Mouse (Mus musculus) kidney, postnatal 0 days (tissue): ENCODE measurements at regions not wholly inside any gene's neighbourhood (a gene's known extent, or its start where the extent isn't known, plus 50 kb on each side); places are given as distances from the start of the nearest gene placed in this dataset.

Source experiments
- ATAC-seq: fragments of 200-750 bp; cut with Nextera tagmentation; replicated peaks from 2 replicates; pipeline ENCODE4 v1.8.0; 2017; ENCODE audit warnings: low read depth, moderate number of reproducible peaks, moderate TSS enrichment, moderate library complexity; ENCODE audit not compliant: low FRiP score
- DNase-seq: peaks from one replicate; pipeline ENCODE4 v3.0.0-alpha.2; 2016; ENCODE audit warnings: low spot score
- H3K27ac ChIP-seq: fragments of 300-500 bp; sonication (generic); 2 replicates; pipeline ENCODE4 v1.5.1; 2014; ENCODE audit warnings: mild to moderate bottlenecking
- H3K27me3 ChIP-seq: fragments of 300-500 bp; sonication (generic); 2 replicates; pipeline ENCODE4 v1.6.1; 2014; ENCODE audit warnings: low read length, mixed read lengths; ENCODE audit not compliant: insufficient read depth
- H3K36me3 ChIP-seq: fragments of 300-500 bp; sonication (generic); 2 replicates; pipeline ENCODE4 v1.6.1; 2014; ENCODE audit warnings: low read length, mixed read lengths; ENCODE audit not compliant: insufficient read depth
- H3K4me1 ChIP-seq: fragments of 300-500 bp; sonication (generic); replicated peaks from 2 replicates; pipeline ENCODE4 v1.6.1; 2014; ENCODE audit warnings: antibody characterized with exemption, low read length, mixed read lengths; ENCODE audit not compliant: insufficient read depth
- H3K4me2 ChIP-seq: fragments of 300-500 bp; sonication (generic); 2 replicates; pipeline ENCODE4 v1.6.1; 2014; ENCODE audit warnings: mild to moderate bottlenecking, low read length, moderate library complexity, mixed read lengths
- H3K4me3 ChIP-seq: fragments of 300-500 bp; sonication (generic); replicated peaks from 2 replicates; pipeline ENCODE4 v1.5.1; 2014; ENCODE audit warnings: low read depth, low read length
- H3K9ac ChIP-seq: fragments of 300-500 bp; sonication (generic); 2 replicates; pipeline ENCODE4 v1.6.1; 2014; ENCODE audit warnings: low read depth, low read length
- H3K9me3 ChIP-seq: fragments of 300-500 bp; sonication (generic); replicated peaks from 2 replicates; pipeline ENCODE4 v1.6.1; 2016; ENCODE audit warnings: low read length, inconsistent platforms, mixed read lengths
- CTCF ChIP-seq: IDR thresholded peaks from 2 replicates; pipeline ENCODE4 v1.5.1; 2016; ENCODE audit warnings: antibody characterized with exemption, low read depth, mild to moderate bottlenecking, moderate library complexity
- WGBS: fragments of 180-500 bp; shearing (Covaris S2); extraction: QIAGEN DNeasy Blood & Tissue Kit; methylation state at CpG from one replicate; pipeline ENCODE4 v1.1.7; 2014; 5-methylcytosine and 5-hydroxymethylcytosine counted together

GRCm38 (mm10) chr8:26593536-26594368, 383.4 kb upstream of the Zfp703 start:
- TF ChIP-seq CTCF = no peak
- H3K27ac ChIP-seq = no peak overlapping the region
- no peak; the same call in 1 of the 2 replicates for ATAC-seq
- H3K4me3 ChIP-seq = no peak overlapping the region
- H3K36me3 ChIP-seq = no peaks in the 10 kb centered on the region
- peak; percentile 93 for DNase-seq
- H3K9ac ChIP-seq = no peak overlapping the region
- H3K9me3 ChIP-seq = no peaks in the 10 kb centered on the region
- 18% methylated on average over 5 of the region's 5 CpGs for WGBS
- no peaks in the 10 kb centered on the region for H3K27me3 ChIP-seq
- H3K4me1 ChIP-seq = peaks cover 5% of the 10 kb centered on the region; the same call in 1 of the 2 replicates
- H3K4me2 ChIP-seq = no peak overlapping the region

- Histone ChIP-seq H3K36me3 (no peaks in the 10 kb centered on the region), H3K4me3 (no peak overlapping the region), H3K27ac (no peak overlapping the region), H3K9ac (no peak overlapping the region), H3K9me3 (no peaks in the 10 kb centered on the region), H3K27me3 (no peaks in the 10 kb centered on the region), H3K4me1 (peaks cover 5% of the 10 kb centered on the region; the same call in 1 of the 2 replicates), H3K4me2 (no peak overlapping the region)
- ATAC-seq (no peak), DNase-seq (no peak)
- 37% methylated on average over 11 of the region's 11 CpGs for WGBS
- TF ChIP-seq CTCF = no peak
Measured at GRCm38 (mm10) chr8:26594369-26594920, 382.7 kb upstream of the Zfp703 start.

DNA sequence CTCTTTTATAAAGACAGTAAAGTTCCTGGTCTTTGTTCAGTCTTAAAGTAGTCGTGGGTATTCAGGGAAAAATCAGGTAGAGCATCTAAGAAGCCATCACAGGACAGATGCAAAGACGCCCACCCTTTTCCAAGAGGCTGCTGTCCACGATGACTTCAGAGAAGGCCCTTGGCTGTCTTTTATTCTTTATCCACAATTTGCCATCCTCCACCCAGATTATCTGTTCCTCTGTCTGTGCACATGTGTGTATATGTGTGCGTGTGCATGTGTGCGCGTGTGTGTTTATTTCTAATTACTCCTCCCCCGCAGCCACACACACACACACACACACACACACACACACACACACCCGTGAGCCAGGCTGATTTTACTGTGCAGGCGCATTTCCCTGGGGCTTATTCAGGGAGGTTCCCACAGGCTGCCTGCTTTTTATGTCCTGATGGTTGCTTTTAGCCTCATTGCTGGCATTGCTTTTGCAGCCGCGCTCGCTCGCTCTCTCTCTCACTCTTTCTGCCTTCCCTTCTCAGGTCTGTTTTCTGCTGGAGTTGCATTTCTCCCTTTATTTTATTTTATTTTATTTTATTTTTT, 381.6 kb upstream of the Zfp703 start:
- DNase-seq = no peak
- H3K27me3 ChIP-seq = no peaks in the 10 kb centered on the region
- WGBS = 53% methylated on average over 13 of the region's 13 CpGs
- no peaks in the 10 kb centered on the region for H3K9me3 ChIP-seq
- H3K4me2 ChIP-seq = no peak overlapping the region
- no peak overlapping the region for H3K9ac ChIP-seq
- H3K27ac ChIP-seq = no peak overlapping the region
- H3K36me3 ChIP-seq = no peaks in the 10 kb centered on the region
- ATAC-seq = no peak
- H3K4me1 ChIP-seq = peaks cover 5% of the 10 kb centered on the region; the same call in 1 of the 2 replicates
- no peak overlapping the region for H3K4me3 ChIP-seq
- TF ChIP-seq CTCF = no peak

GRCm38 (mm10) chr8:26596665-26597362, 380.3 kb upstream of the Zfp703 start:
- Histone ChIP-seq H3K27ac (no peak overlapping the region), H3K9me3 (no peaks in the 10 kb centered on the region), H3K36me3 (no peaks in the 10 kb centered on the region), H3K4me2 (no peak overlapping the region), H3K9ac (no peak overlapping the region), H3K4me1 (peaks cover 5% of the 10 kb centered on the region; the same call in 1 of the 2 replicates), H3K4me3 (no peak overlapping the region), H3K27me3 (no peaks in the 10 kb centered on the region)
- WGBS = 67% methylated on average over 7 of the region's 7 CpGs
- ATAC-seq (no peak), DNase-seq (no peak)
- peak; percentile 21; the same call in 1 of the 2 replicates for TF ChIP-seq CTCF

GRCm38 (mm10) chr8:26598520-26598919, 378.6 kb upstream of the Zfp703 start:
- Histone ChIP-seq H3K9ac (no peak overlapping the region), H3K36me3 (no peaks in the 10 kb centered on the region), H3K4me2 (no peak overlapping the region), H3K27ac (no peak overlapping the region), H3K4me1 (peaks cover 5% of the 10 kb centered on the region; the same call in 1 of the 2 replicates), H3K9me3 (no peaks in the 10 kb centered on the region), H3K4me3 (no peak overlapping the region), H3K27me3 (no peaks in the 10 kb centered on the region)
- DNase-seq = no peak
- 73% methylated on average over 8 of the region's 8 CpGs for WGBS
- peak; percentile 59; the same call in 1 of the 2 replicates for ATAC-seq
- no peak for TF ChIP-seq CTCF

DNA sequence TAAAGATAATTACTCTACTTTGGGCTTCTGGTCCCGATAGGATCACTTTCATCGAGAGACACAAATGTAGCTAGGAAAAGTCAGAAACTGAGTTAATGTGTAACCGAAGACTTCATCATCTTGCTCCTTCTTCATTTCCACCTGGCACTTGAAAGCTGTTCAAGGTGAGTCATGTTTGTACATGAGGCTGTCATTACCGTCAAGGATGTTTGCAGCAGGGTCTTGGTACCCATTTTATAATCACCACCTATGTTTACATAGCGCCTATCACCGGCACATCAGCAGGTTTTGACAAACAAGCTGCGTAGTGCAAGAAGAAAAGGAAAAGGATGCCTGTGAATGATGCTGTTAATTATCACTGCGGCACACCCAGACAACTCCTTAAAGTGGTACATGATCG, 377.0 kb upstream of the Zfp703 start:
- ATAC-seq (no peak), DNase-seq (no peak)
- WGBS = 85% methylated on average over 9 of the region's 9 CpGs
- H3K9ac ChIP-seq = no peak overlapping the region
- no peak for TF ChIP-seq CTCF
- H3K4me2 ChIP-seq = no peak overlapping the region
- no peaks in the 10 kb centered on the region for H3K36me3 ChIP-seq
- H3K27me3 ChIP-seq = no peaks in the 10 kb centered on the region
- H3K4me1 ChIP-seq = no peaks in the 10 kb centered on the region
- no peak overlapping the region for H3K4me3 ChIP-seq
- no peak overlapping the region for H3K27ac ChIP-seq
- H3K9me3 ChIP-seq = no peaks in the 10 kb centered on the region
